Mouse (Mus musculus): Measurements from ENCODE around the gene Daw1.
A peak's percentile ranks its signal among the peaks of the same experiment; 100 is the strongest.

The Daw1 gene

DNA sequence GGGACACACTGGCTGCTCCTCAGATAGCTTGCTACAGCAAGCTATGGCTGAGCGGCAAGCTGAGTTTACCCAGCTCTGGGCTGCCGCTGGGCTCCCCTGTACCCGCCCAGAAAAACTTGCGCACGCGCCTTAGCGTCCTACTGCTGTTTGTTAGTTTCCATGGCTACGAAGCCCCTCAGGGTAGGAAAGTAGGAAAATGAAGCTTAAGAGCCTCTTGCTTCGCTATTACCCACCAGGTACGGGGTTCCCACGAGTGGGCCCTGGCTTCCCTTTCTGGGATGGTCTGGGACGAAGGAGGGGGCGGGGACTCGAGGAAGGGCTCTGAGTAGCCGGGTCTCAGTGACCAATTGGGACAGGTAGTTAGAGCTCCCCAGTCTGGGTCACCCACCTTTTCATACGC is at the start of gene Daw1:
Gene Daw1 (plus strand): TSS at position 150 of the 400 bp plus-strand sequence.
- peak; percentile 86 for DNase-seq (ENCODE audit: extremely low spot score, low spot score)

DNA sequence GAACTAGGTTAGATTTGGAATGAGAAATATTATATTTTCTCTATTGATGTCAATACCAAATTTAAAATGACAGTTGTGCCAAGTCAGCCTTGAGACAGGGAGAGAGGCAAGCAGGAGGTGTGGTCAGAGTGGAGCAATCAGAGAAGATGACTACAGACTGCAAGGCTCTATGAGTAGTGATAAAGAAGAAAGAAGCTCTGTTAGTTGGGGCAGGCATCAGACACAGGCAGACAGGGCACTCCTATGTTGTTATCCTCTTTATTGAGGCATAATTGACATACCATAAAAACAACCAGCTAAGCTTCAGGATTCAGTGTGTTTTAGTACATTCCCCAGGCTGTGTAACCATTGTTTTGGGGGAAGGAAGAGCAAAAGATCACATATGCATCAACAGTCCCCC is 48.6 kb upstream of the Daw1 start:
- no peak for DNase-seq (ENCODE audit: extremely low spot score, low spot score)

DNA sequence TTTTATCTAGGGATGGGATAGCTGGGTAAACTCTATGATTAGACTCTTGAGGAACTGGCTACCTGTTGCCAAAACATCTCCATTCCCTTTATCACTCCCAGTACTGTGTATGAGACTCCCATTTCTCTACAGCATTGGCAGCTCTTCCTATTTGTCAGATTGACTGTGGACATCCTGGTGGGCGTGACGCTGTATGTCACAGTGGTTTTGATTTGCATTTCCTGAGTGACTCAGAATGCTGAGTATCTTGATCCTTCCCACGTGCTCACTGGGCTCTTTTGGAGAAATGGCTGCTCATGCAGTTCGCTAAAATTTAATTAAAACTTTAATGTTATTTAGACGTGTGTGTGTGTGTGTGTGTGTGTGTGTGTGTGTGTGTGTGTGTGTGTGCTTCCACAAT is 47.8 kb upstream of the Daw1 start:
- DNase-seq (ENCODE audit: extremely low spot score, low spot score): no peak

DNA sequence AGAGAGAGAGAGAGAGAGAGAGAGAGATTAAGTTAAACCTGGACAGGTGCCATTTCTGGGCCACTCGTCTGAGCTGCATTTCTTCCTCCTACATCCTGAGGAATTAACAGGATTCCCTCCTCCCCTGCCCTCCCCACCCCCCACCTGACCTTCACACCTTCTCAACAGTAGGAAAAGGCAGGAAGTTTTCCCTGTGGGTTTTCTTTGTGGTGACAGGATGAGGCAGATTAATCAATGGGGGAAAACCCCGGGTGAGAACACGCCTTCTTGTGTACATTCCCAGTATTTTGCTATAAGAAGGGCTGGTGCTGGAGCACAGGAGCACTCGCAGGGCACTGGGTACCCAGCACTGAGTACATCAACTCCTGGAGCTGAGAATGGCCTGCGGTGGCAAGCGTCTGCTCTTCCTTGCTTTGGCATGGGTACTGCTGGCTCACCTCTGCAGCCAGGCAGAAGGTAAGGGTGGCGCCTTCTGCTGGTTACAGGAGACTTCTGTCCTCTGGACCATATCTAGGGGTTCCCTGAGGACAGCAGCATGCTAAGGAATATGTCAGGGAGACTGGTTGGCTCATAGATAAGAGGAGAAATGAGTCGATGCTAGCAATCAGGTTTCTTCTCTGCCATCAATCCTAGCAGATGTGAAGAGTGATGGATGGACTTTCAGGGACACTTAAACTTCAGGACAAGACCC is 43.0 kb upstream of the Daw1 start, which contains the start of gene Ccl20:
Gene Ccl20 (plus strand): TSS at position 320 of the 691 bp plus-strand sequence.
- no peak for DNase-seq (ENCODE audit: extremely low spot score, low spot score)

DNA sequence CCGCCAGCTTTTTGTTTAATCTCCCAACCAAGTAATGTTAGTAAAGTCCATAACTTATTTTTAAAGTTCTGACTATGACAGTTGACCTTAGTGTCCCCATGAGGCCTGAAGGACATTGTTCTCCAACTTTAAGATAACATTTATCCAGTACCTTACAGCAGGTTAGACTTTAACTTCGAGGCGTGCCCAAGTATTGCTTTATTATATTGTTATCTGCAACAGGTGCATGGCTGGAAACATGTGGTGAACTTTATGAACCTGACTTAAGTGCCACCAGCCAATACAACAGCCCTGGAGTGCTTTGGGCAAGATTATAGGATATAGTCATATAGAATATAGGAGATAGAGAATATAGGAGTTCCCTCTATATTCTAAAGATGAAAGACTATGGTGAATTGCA is 42.3 kb upstream of the Daw1 start:
- no peak for DNase-seq (ENCODE audit: extremely low spot score, low spot score)

DNA sequence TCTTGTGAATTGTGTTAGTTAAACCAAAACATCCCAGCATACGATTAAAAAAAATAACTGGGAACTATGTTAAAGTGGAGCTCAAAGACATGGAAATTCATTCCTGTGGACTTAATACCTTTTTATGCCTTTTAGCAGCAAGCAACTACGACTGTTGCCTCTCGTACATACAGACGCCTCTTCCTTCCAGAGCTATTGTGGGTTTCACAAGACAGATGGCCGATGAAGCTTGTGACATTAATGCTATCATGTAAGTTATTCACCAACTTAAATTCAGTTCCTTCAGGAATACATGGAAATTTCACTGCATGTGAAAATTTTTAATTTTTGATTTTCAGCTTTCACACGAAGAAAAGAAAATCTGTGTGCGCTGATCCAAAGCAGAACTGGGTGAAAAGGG is 41.9 kb upstream of the Daw1 start:
- DNase-seq (ENCODE audit: extremely low spot score, low spot score): no peak

DNA sequence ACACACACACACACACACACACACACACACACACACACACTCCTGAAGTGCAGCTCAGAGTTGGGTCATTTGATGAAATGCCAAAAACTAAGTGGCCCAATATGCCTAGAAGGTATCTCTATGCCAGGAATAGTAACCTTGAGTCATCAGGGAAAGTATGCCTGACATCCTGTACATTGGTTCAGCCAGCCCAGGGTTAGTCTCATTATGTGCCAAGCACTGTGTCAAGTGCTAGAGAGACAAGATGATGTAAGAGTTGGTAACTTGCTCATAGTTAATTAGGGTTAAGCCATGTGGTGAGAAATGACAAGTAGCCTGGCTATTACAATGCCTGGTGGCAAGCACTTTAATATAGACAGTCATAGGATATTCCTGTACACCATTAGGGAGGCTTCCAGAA is 39.6 kb upstream of the Daw1 start:
- DNase-seq (ENCODE audit: extremely low spot score, low spot score): no peak

DNA sequence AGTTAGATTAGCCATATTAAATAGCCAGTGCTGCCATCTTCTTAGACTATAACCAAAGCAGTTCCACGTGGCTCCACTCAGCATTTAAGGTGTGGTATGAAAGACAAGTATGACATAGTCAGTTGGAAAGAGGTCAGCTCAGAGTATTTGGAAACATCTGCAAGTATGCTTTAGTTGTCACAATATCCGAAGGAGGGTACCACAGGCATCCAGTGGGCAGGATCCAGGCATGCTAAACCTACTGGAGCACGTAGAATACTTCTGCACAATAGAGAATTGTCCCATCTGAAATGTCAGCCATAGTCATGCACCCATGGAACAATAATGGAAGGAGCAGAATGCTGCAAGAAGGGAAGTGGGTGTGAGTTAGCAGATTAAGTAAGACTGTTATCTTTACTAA is 39.2 kb upstream of the Daw1 start:
- no peak for DNase-seq (ENCODE audit: extremely low spot score, low spot score)

DNA sequence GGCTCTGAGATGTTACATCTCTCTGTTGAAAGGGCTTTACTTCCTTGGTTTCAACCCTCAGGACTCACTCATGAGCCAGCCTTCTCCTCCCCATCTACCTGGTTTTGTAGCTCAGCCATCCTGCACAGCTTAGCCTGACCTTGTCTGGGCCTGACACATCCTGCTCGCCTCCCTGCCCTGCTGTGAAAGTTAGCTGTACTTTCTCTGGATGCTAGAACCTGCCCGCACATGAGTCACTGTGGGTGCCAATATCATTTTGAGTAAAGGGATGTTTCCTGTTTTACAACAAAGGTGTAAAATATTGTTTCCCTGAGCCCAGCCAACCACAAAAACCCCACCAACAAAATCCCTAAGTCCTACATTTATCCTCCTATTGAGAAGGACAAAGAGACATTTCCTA is 36.4 kb upstream of the Daw1 start:
- no peak for DNase-seq (ENCODE audit: extremely low spot score, low spot score)

DNA sequence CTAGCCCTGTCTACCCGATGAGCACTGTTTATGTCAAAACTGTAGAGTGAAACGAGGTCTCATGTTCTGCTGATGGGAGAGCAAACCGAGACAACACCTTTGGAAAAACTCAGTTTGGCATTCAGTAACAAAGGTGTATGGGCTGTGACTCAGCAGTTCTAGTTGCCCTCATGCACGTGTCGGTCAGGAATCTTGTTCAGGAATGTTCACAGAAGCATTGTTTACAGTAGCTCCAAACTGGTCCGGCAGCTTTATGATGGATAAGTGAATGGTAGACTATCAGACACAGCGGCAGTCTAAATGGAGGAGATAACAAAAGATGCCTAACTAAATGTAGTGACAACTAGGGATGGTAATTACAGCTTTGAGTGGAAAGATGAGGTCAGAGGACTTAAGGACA is 23.7 kb upstream of the Daw1 start:
- DNase-seq (ENCODE audit: extremely low spot score, low spot score): no peak

DNA sequence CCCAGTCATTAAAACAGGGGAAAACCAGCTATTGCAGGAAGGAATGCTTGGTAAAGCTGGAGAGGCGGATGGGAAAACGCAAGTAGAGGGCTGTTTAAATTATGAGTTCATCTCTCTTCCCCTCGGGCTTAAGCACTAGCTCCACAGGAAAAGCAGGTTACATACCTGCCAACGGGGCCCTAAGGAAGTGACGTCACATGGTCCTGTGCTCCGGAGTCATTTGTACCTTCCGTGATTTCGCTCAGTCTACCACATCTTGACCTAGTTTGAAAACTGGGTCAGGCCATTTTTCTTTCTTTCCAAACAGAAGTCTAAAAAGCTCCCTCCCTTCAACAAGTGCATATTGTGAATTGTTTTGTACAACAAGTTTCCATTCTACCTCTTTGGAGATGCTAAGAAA is 21.7 kb upstream of the Daw1 start:
- no peak for DNase-seq (ENCODE audit: extremely low spot score, low spot score)

DNA sequence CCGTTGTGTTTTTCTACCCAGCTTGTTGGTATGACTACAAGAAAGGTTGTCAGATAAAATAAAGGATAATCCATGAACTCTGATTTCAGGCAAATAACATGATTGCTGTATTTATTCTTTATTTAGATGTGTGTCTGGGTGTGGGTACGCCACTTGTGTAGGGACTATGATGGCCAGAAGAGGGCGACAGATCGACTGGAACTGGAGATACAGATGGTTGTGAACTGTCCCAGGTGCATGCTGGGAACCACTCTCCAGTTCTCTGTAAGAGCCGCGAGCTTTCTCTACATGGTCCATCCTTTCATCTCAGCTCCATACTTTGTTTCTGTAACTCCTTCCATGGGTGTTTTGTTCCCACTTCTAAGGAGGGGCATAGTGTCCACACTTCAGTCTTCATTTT is 20.8 kb upstream of the Daw1 start:
- DNase-seq (ENCODE audit: extremely low spot score, low spot score): no peak

DNA sequence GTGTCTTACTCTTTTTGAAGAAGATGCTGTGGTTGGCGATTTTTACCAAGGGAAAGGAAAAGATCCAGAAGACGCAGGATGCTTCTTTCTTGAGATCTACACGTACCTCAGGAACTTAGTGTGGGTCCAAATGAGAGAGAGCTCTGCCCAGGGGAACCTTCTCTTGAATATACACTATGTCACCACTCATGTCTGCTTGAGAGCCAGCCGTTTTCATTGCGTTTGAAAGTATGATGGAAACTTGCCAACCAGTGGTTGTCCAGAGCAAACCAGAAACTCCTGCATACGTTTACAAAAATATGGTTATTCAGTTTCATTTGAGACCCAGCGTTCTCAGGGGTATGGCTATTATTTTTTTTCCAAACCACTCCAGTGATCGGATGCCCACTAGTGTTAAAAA is 18.0 kb upstream of the Daw1 start:
- DNase-seq (ENCODE audit: extremely low spot score, low spot score): no peak

DNA sequence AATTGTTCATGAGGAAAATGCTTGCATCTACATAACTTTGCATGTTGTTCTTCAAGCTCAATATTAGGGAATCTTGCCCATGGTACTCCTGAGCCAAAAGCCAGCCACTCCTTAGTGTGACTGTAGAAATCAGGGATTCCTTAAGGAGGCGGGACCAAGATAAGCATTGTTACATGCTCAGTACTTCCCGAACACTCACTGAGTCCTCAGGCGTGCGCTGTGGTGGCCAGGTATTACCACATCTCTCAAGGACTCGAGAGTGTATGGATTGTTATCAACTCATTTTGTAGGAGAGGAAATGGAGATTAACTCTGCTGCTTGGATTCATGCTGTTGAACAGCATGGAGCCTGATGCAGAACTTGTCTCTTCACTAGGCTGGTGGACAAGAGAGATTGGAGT is 17.5 kb upstream of the Daw1 start:
- no peak for DNase-seq (ENCODE audit: extremely low spot score, low spot score)

DNA sequence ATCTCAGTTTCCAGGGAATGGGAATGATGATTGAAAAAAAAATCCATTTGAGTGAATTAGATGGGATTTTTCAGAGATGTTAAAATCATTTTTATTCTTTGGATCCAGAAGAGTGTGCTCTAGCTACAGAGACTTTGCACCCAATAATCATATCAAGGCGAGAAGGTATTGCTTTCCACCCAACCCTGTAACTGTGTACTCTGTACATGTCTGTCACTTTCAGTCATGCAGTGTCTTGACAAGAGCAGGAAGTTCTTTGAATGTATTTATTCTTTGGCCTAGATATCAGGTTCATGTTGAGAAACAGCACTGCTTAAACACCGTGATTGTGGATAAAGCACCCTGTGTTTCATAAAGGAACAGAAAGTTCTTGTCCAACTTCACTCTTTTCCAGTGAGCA is 13.0 kb upstream of the Daw1 start:
- no peak for DNase-seq (ENCODE audit: extremely low spot score, low spot score)

DNA sequence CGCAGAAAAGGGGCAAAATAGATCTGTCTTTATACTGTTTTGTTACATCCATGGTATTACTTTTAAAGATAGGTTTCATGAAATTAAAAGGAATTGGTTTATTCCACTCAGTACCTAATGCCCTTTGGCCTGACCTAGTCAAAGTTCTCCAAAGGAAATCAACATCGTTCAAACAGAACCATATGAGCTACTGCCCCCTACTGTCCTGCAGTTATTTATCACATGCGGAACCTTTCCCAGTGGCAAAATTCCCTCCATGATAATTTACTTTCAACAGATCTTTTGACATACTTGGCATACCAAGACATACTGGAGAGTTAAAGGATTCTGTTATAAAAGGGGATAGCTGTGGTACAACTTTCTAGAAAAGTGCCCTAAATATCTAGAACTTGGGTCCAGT is 9.3 kb upstream of the Daw1 start:
- DNase-seq (ENCODE audit: extremely low spot score, low spot score): no peak

DNA sequence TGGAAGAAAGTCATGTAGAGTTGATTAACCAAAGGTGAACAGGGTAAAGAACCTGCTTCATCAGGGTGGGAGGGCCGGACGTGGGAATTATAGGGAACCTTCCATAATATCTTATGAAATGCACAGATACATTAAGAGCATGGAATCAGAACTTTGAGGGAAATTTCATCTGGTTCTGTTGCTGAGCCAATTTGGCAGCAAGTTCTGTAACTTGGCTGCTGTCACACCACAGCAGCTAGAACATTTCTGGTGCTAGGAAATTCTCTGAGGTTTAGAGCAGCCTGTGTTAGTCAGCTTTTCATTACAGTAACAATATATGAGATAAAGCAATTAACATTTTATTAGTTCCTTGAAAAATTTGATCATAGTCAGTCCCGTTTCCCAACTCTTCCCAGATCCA is 6.6 kb upstream of the Daw1 start:
- DNase-seq (ENCODE audit: extremely low spot score, low spot score): no peak

DNA sequence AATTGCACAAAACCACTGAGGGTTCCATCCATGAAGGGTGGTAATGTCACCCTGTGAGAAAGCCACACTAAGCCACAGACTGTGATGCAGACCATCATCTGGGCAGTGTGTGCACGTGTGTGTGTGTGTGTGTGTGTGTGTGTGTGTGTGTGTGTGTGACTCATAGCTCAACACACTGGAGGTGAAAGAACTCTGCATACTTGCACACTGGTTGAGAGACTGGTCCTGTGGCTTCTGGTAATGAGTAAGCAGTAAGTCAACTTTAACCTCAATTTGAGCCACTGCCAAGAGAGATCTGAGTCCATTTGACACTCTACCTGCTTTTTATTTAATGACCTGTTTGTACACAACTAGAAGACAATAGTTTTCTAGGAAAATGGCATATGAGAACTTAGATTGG is 2.7 kb upstream of the Daw1 start:
- no peak for DNase-seq (ENCODE audit: extremely low spot score, low spot score)

DNA sequence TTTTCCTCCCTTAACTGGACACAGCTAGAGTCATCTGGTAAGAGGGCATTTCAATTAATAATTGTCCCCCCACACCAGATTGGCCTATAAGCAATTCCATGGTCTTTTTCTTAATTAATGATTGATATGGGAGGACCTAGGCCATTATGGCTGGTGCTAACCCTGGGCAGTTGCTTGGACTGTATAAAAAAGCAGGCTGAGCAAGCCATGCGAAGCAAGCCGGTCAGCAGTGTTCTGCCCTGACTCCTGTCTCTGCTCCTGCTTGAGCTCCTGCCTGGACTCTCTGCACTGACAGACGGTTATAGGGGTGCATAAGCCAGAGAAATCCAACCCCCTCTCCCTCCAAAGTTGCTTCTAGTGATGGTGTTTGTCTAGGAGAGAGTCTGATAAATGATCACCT is 2.1 kb downstream of the Daw1 start:
- DNase-seq (ENCODE audit: extremely low spot score, low spot score): no peak

DNA sequence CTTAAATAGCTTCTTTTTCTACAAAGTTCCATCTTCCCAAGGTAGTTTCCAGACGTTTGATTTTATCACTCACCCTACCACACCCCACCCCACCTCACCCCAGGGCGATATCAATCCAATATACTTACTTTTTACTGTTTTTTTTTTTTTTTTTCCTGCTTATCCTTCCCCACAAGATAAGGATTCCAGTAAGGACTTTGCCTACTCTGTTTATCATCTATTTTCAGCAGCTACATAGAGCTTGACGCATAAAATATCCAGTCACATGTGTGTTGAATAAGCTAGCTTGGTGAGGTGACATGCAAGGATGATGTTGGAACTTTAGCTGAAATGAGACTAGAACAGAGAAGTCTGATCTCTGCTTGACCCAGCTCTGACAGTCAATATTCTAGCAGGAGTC is 4.5 kb downstream of the Daw1 start:
- DNase-seq (ENCODE audit: extremely low spot score, low spot score): no peak

DNA sequence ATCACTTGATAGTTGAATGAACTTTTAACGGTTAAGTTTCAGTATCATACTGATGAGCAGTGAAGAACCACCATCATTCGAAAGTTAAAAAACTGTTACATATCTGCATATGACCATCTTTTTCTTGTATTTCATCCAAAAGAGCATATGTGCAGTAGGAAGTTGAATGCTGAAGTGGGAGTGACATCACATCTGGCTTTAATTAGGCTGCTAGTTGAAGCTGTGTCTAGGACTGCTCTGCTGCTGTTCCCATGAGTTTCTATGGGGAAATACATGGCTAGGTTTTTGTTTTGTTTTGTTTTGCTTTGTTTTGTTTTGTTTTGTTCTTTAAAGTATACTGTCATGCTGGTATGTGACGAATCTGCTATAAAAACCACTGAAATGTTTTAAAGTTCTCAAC is 9.6 kb downstream of the Daw1 start:
- DNase-seq (ENCODE audit: extremely low spot score, low spot score): no peak

DNA sequence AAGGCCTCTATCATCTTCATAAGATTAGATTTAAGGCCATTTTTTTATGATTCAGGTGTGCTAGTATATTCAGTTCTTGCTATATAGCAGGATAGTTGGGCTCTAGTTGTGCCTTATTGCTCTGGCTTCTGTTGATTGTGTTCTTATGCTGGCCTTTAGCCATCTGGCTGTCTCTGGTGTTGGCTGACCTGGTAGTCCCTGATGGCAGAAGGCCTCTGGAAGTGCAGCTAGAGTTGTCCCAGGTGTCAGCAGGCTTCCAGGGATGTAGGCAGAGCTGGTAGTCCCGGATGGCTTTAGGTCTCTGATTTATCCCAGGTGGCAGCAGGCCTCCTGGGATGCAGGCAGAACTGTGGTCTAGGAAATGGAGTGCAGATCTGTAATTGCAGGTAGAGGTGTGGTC is 16.4 kb downstream of the Daw1 start:
- no peak for DNase-seq (ENCODE audit: extremely low spot score, low spot score)

DNA sequence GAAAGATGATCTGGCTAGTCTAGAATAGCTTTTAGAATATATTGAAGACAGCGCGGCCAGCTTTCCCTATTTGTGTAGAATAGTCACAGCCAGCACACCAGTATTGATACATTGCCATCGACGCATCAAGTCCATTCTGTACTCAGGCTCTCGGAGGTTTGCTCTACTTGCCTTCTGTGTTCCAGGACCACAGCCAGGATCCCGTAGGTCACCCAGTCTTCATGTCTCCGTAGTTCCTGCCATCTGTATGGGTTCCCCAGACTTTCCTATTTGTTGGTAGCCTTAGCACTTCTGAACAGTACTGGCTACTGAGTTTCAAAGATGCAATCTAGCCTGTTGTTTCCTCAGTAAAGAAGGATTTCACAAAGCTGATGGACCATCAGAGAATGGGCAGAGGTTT is 20.0 kb downstream of the Daw1 start:
- DNase-seq (ENCODE audit: extremely low spot score, low spot score): no peak

DNA sequence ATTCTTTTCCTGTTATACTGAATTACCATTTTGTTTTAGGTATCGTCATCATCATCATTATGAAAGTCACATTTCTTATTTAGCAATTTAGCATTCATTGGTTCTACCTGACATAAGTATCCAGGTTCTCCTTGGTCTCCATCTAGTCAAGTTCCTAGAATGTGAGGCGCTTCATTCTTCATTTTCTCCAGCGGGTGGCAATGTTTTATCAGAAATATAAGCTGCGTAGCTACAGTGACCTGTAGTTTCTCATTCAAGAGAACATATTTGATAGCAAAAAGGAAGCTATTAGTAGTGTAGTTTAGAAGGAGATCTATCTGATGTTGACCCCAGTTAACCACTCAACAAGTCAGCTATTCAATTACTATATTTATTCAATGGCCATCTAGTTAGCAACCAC is 21.9 kb downstream of the Daw1 start:
- no peak for DNase-seq (ENCODE audit: extremely low spot score, low spot score)

Measured in neural tube, embryonic 10.5 days (tissue).